Mouse (Mus musculus) liver, postnatal 0 days (tissue): Measurements from ENCODE around the gene Nutm2. TPM values are rescaled to one million over a fixed set of nuclear protein-coding genes. Genes with fewer than 3 reads are reported as not detected.

Experiments used
- ATAC-seq: fragments of 200-750 bp; cut with Nextera tagmentation; 2 replicates; pipeline ENCODE4 v1.8.0; 2017; ENCODE audit warnings: mild to moderate bottlenecking, moderate library complexity
- DNase-seq: peaks from one replicate; pipeline ENCODE4 v3.0.0-alpha.2; 2016
- H3K27ac ChIP-seq: fragments of 300-500 bp; sonication (generic); 2 replicates; pipeline ENCODE4 v1.5.1; 2014; ENCODE audit warnings: antibody characterized with exemption, moderate library complexity, mild to moderate bottlenecking, low read depth
- H3K27me3 ChIP-seq: fragments of 300-500 bp; sonication (generic); 2 replicates; pipeline ENCODE4 v1.6.1; 2014; ENCODE audit warnings: low read length, control low read depth, mixed read lengths; ENCODE audit not compliant: insufficient read depth
- H3K36me3 ChIP-seq: fragments of 300-500 bp; sonication (generic); replicated peaks from 2 replicates; pipeline ENCODE4 v1.6.1; 2014; ENCODE audit warnings: mild to moderate bottlenecking, control low read depth, low read length, moderate library complexity, mixed read lengths; ENCODE audit not compliant: insufficient read depth
- H3K4me1 ChIP-seq: fragments of 300-500 bp; sonication (generic); 2 replicates; pipeline ENCODE4 v1.6.1; 2014; ENCODE audit warnings: antibody characterized with exemption, mild to moderate bottlenecking, control low read depth; ENCODE audit not compliant: insufficient read depth
- H3K4me2 ChIP-seq: fragments of 300-500 bp; sonication (generic); 2 replicates; pipeline ENCODE4 v1.6.1; 2014; ENCODE audit warnings: low read depth, mild to moderate bottlenecking, low read length, moderate library complexity, mixed read lengths
- H3K4me3 ChIP-seq: fragments of 300-500 bp; sonication (generic); 2 replicates; pipeline ENCODE4 v1.5.1; 2014; ENCODE audit warnings: low read depth, low read length
- H3K9ac ChIP-seq: fragments of 300-500 bp; sonication (generic); replicated peaks from 2 replicates; pipeline ENCODE4 v1.6.1; 2014; ENCODE audit warnings: mild to moderate bottlenecking, moderate library complexity
- H3K9me3 ChIP-seq: fragments of 300-500 bp; sonication (generic); 2 replicates; pipeline ENCODE4 v1.6.1; 2016; ENCODE audit warnings: mild to moderate bottlenecking, control low read depth, low read length, mixed read lengths
- CTCF ChIP-seq: sonication (generic); IDR thresholded peaks from 2 replicates; pipeline ENCODE4 v1.5.1; 2016; ENCODE audit warnings: antibody characterized with exemption, low read depth
- EP300 ChIP-seq: IDR thresholded peaks from 2 replicates; pipeline ENCODE4 v1.6.1; 2016; ENCODE audit warnings: antibody characterized with exemption, low read depth, mild to moderate bottlenecking
- WGBS: fragments of 180-500 bp; shearing (Covaris S2); extraction: QIAGEN DNeasy Blood & Tissue Kit; methylation state at CpG from one replicate; pipeline ENCODE4 v1.1.7; 2014; ENCODE audit not compliant: insufficient replicate concordance; 5-methylcytosine and 5-hydroxymethylcytosine counted together
- polyA plus RNA-seq: library from polyadenylated mRNA; unstranded; fragments of >200 nt; fragmentation: Nextera tagmentation; extraction: Ambion mirVana; gene quantifications from 2 replicates; pipeline ENCODE4 v1.2.1, GENCODE M21; 2015

Gene Nutm2
- polyA plus RNA-seq: not detected in 2 replicates

GRCm38 (mm10) chr13:50467007-50467406, at the start of gene Nutm2:
Gene Nutm2 (plus strand): TSS chr13:50467307.
- Histone ChIP-seq H3K4me1 (no peaks in the 10 kb centered on the region), H3K9me3 (no peaks in the 10 kb centered on the region), H3K9ac (no peak within 1 kb of the TSS), H3K36me3 (no peaks in the 10 kb centered on the region), H3K4me3 (no peak within 1 kb of the TSS), H3K27me3 (no peaks in the 10 kb centered on the region), H3K27ac (no peak within 1 kb of the TSS), H3K4me2 (no peak within 1 kb of the TSS)
- no peak for DNase-seq
- no peak for ATAC-seq
- WGBS: 70% methylated on average over 4 of the region's 4 CpGs
- TF ChIP-seq CTCF (no peak), EP300 (no peak)

- H3K4me3 ChIP-seq: peak within 1 kb of the TSS; percentile 72
- H3K9ac ChIP-seq: peak within 1 kb of the TSS; percentile 68
- H3K27ac ChIP-seq: no peak within 1 kb of the TSS
- WGBS: 11% methylated on average over 32 of the region's 35 CpGs
- H3K27me3 ChIP-seq: no peaks in the 10 kb centered on the region
- ATAC-seq (peak; percentile 85), DNase-seq (peak; percentile 72)
- H3K4me1 ChIP-seq: peaks cover 13% of the 10 kb centered on the region
- H3K36me3 ChIP-seq: no peaks in the 10 kb centered on the region
- peak within 1 kb of the TSS; percentile 84 for H3K4me2 ChIP-seq
- no peak for TF ChIP-seq EP300
- TF ChIP-seq CTCF: no peak
- no peaks in the 10 kb centered on the region for H3K9me3 ChIP-seq
Observed at GRCm38 (mm10) chr13:50417389-50418183, 49.5 kb upstream of the Nutm2 start, which contains the start of gene Fbxw17. Gene Fbxw17 (plus strand): TSS chr13:50417864.

GRCm38 (mm10) chr13:50418421-50418820, 48.7 kb upstream of the Nutm2 start:
- Histone ChIP-seq H3K36me3 (no peaks in the 10 kb centered on the region), H3K9ac (peak overlapping the region; percentile 68; the same call in 1 of the 2 replicates), H3K27me3 (no peaks in the 10 kb centered on the region), H3K4me2 (peak overlapping the region; percentile 84), H3K27ac (no peak overlapping the region), H3K4me3 (peak overlapping the region; percentile 72), H3K9me3 (no peaks in the 10 kb centered on the region), H3K4me1 (peaks cover 13% of the 10 kb centered on the region)
- WGBS: 49% methylated on average over 3 of the region's 3 CpGs
- DNase-seq (no peak), ATAC-seq (no peak)
- no peak for TF ChIP-seq EP300
- TF ChIP-seq CTCF: no peak

- WGBS: 81% methylated on average over 8 of the region's 8 CpGs
- no peak for DNase-seq
- ATAC-seq: no peak
- Histone ChIP-seq H3K27ac (no peak overlapping the region), H3K36me3 (peaks cover 13% of the 10 kb centered on the region), H3K9ac (no peak overlapping the region), H3K4me1 (peaks cover 2% of the 10 kb centered on the region), H3K9me3 (no peaks in the 10 kb centered on the region), H3K4me3 (no peak overlapping the region), H3K27me3 (no peaks in the 10 kb centered on the region), H3K4me2 (no peak overlapping the region)
- TF ChIP-seq CTCF: no peak
- TF ChIP-seq EP300: no peak
Observed at GRCm38 (mm10) chr13:50423625-50424209, 43.4 kb upstream of the Nutm2 start.

GRCm38 (mm10) chr13:50424517-50424916, 42.6 kb upstream of the Nutm2 start:
- TF ChIP-seq CTCF (no peak), EP300 (no peak)
- ATAC-seq (no peak), DNase-seq (no peak)
- no peak overlapping the region for H3K4me2 ChIP-seq
- no peaks in the 10 kb centered on the region for H3K27me3 ChIP-seq
- no peak overlapping the region for H3K27ac ChIP-seq
- H3K4me3 ChIP-seq: no peak overlapping the region
- H3K9me3 ChIP-seq: no peaks in the 10 kb centered on the region
- H3K4me1 ChIP-seq: no peaks in the 10 kb centered on the region
- H3K36me3 ChIP-seq: peaks cover 13% of the 10 kb centered on the region
- no peak overlapping the region for H3K9ac ChIP-seq
- 80% methylated on average over 2 of the region's 2 CpGs for WGBS

GRCm38 (mm10) chr13:50426686-50427085, 40.4 kb upstream of the Nutm2 start:
- DNase-seq: no peak
- WGBS: 76% methylated on average over 4 of the region's 4 CpGs
- Histone ChIP-seq H3K4me2 (no peak overlapping the region), H3K4me3 (no peak overlapping the region), H3K36me3 (peaks cover 13% of the 10 kb centered on the region), H3K9me3 (no peaks in the 10 kb centered on the region), H3K9ac (no peak overlapping the region), H3K27me3 (no peaks in the 10 kb centered on the region), H3K4me1 (no peaks in the 10 kb centered on the region), H3K27ac (no peak overlapping the region)
- ATAC-seq: no peak
- TF ChIP-seq CTCF (no peak), EP300 (no peak)
